Mouse (Mus musculus): Measurements from ENCODE around the gene Ankrd61. TPM values are rescaled to one million over a fixed set of nuclear protein-coding genes. Genes with fewer than 3 reads are reported as not detected.

Gene Ankrd61
- polyA plus RNA-seq, 1 experiment from 2014 or later = 0.37 TPM

DNA sequence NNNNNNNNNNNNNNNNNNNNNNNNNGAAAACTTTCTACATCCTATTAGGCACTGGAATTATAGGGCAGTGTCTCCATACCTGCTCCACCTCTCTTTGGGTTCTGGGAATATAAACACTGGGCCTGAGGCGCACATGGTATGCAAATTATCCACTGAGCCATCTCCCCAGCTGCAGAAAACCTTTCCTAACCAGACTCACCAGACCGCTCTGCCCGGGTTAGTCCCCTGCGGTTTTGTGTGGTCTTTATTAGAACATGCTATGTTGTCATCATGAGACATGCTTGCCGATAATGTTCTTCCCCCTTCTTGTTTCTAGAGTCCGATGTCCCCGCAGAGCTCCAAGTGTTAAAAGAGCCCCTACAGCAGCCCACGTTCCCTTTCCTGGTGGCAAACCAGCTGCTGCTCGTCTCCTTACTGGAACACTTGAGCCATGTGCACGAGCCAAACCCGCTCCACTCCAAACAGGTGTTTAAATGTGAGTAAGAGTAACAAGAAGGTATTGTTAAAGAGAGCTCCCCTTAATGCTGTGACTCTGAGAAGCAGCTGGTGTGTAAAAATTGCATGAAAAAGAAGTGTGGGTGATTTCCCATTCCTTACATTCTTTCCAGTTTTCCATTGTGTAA lies 25.8 kb downstream of the Ankrd61 start:
- no peaks in the 10 kb centered on the region for H3K4me1 ChIP-seq (replicated peaks)
- 91% methylated on average over 11 of the region's 11 CpGs for WGBS
- H3K36me3 ChIP-seq = peaks cover 52% of the 10 kb centered on the region
- H3K27ac ChIP-seq = no peak overlapping the region
- H3K9me3 ChIP-seq = no peaks in the 10 kb centered on the region
- no peak for DNase-seq (ENCODE audit: low spot score)
- H3K4me3 ChIP-seq = no peak overlapping the region
- no peaks in the 10 kb centered on the region for H3K27me3 ChIP-seq (ENCODE audit: insufficient read depth, poor library complexity, severe bottlenecking)

Other genes with a start within 250 kb of the Ankrd61 start
- 27.0 and 28.4 TPM in 2 replicates for gene Usp42, start 165.4 kb downstream of the Ankrd61 start, polyA plus RNA-seq (2016; fragmentation: Nextera tagmentation; extraction: Ambion mirVana)
- gene Eif2ak1, start 79.9 kb downstream of the Ankrd61 start, polyA plus RNA-seq (2016; fragmentation: Nextera tagmentation; extraction: Ambion mirVana) = 45.0 and 48.4 TPM in 2 replicates
- 127 and 134 TPM in 2 replicates for gene Aimp2, start 12.2 kb upstream of the Ankrd61 start, polyA plus RNA-seq (2016; fragmentation: Nextera tagmentation; extraction: Ambion mirVana)
- 30.7 and 35.8 TPM in 2 replicates for gene Pms2, start 12.3 kb upstream of the Ankrd61 start, polyA plus RNA-seq (2016; fragmentation: Nextera tagmentation; extraction: Ambion mirVana)
- gene Gm42421, start 30.5 kb upstream of the Ankrd61 start, polyA plus RNA-seq (2016; fragmentation: Nextera tagmentation; extraction: Ambion mirVana) = 0.56 and 0.77 TPM in 2 replicates
- 1.1 and 1.3 TPM in 2 replicates for gene Rsph10b, start 35.4 kb upstream of the Ankrd61 start, polyA plus RNA-seq (2016; fragmentation: Nextera tagmentation; extraction: Ambion mirVana)
- gene Ccz1, start 117.2 kb upstream of the Ankrd61 start, polyA plus RNA-seq (2016; fragmentation: Nextera tagmentation; extraction: Ambion mirVana) = 94.2 and 95.5 TPM in 2 replicates
- gene Ocm, start 129.0 kb upstream of the Ankrd61 start, polyA plus RNA-seq (2016; fragmentation: Nextera tagmentation; extraction: Ambion mirVana) = not detected in 2 replicates
- 5.4 and 5.8 TPM in 2 replicates for gene Lmtk2, start 202.8 kb upstream of the Ankrd61 start, polyA plus RNA-seq (2016; fragmentation: Nextera tagmentation; extraction: Ambion mirVana)

Measured in hindbrain, embryonic 10.5 days (tissue).